Mouse (Mus musculus): Measurements from ENCODE around the gene Fam53b. TPM values are rescaled to one million over a fixed set of nuclear protein-coding genes. Genes with fewer than 3 reads are reported as not detected.
A peak's percentile ranks its signal among the peaks of the same experiment; 100 is the strongest.

The Fam53b gene
- polyA plus RNA-seq, 1 experiment = 26.5 TPM

GRCm38 (mm10) chr7:132814089-132814450 lies 384 bp upstream of the Fam53b start:
- H3K27me3 ChIP-seq (ENCODE audit: control insufficient read depth, insufficient read depth, insufficient read length) = no peaks in the 10 kb centered on the region
- peak overlapping the region; percentile 86 for H3ac ChIP-seq (ENCODE audit: control insufficient read depth, insufficient read length)
- peaks cover 12% of the 10 kb centered on the region for H3K79me2 ChIP-seq (ENCODE audit: control insufficient read depth, insufficient read depth)
- TF ChIP-seq USF1 (IDR thresholded peaks at IDR 0.05; ENCODE audit: low read depth) = no peak
- TF ChIP-seq TCF3 (IDR thresholded peaks at IDR 0.05; ENCODE audit: insufficient read length, low read depth) = no peak
- TF ChIP-seq REST (IDR thresholded peaks at IDR 0.05; ENCODE audit: insufficient read depth, insufficient read length) = no peak
- TF ChIP-seq SRF (IDR thresholded peaks at IDR 0.05; ENCODE audit: control insufficient read depth, insufficient read length, low read depth) = no peak
- TF ChIP-seq POLR2AphosphoS2 (IDR thresholded peaks at IDR 0.05; ENCODE audit: insufficient read length, low read depth) = no peak
- no peak for TF ChIP-seq MYOD1 (IDR thresholded peaks at IDR 0.05; ENCODE audit: control insufficient read depth in 1 of 3, insufficient read length in 2 of 3, low read depth in 2 of 3)
- no peak for TF ChIP-seq E2F4 (IDR thresholded peaks at IDR 0.05; ENCODE audit: insufficient read depth)
- no peak for TF ChIP-seq TCF12 (IDR thresholded peaks at IDR 0.05; ENCODE audit: insufficient read depth, poor library complexity, severe bottlenecking)
- TF ChIP-seq MAX (IDR thresholded peaks at IDR 0.05; ENCODE audit: low read depth) = no peak
- no peak for TF ChIP-seq CEBPB (IDR thresholded peaks at IDR 0.05; ENCODE audit: insufficient read depth, poor library complexity, severe bottlenecking)
- no peak for TF ChIP-seq POLR2A (IDR thresholded peaks at IDR 0.05; ENCODE audit: insufficient read length, low read depth)
- peak overlapping the region; percentile 97 for H3K4me2 ChIP-seq (ENCODE audit: low read depth)
- H3K36me3 ChIP-seq (ENCODE audit: control insufficient read depth, insufficient read depth) = peaks cover 3% of the 10 kb centered on the region
- peak overlapping the region; percentile 56 for H3K4me3 ChIP-seq

GRCm38 (mm10) chr7:132812619-132813415 lies 869 bp downstream of the Fam53b start:
- peak overlapping the region; percentile 97 for H3K4me2 ChIP-seq (ENCODE audit: low read depth)

GRCm38 (mm10) chr7:132811716-132812618 lies 1.7 kb downstream of the Fam53b start:
- Histone ChIP-seq H3K4me2 (ENCODE audit: low read depth) (peak overlapping the region; percentile 97), H3ac (ENCODE audit: control insufficient read depth, insufficient read length) (peak overlapping the region; percentile 86), H3K27me3 (ENCODE audit: control insufficient read depth, insufficient read depth, insufficient read length) (no peaks in the 10 kb centered on the region), H3K36me3 (ENCODE audit: control insufficient read depth, insufficient read depth) (no peaks in the 10 kb centered on the region), H3K4me3 (peak overlapping the region; percentile 56), H3K79me2 (ENCODE audit: control insufficient read depth, insufficient read depth) (peaks cover 21% of the 10 kb centered on the region)
- TF ChIP-seq CEBPB (IDR thresholded peaks at IDR 0.05; ENCODE audit: insufficient read depth, poor library complexity, severe bottlenecking) = no peak
- TF ChIP-seq REST (IDR thresholded peaks at IDR 0.05; ENCODE audit: insufficient read depth, insufficient read length) = no peak
- no peak for TF ChIP-seq TCF3 (IDR thresholded peaks at IDR 0.05; ENCODE audit: insufficient read length, low read depth)
- TF ChIP-seq E2F4 (IDR thresholded peaks at IDR 0.05; ENCODE audit: insufficient read depth) = no peak
- TF ChIP-seq MYOG (IDR thresholded peaks at IDR 0.05; ENCODE audit: control insufficient read depth in 1 of 3, insufficient read depth in 1 of 3, insufficient read length in 2 of 3, low read depth in 2 of 3) = no peak

More at GRCm38 (mm10) chr7:132812619-132813415, 869 bp downstream of the Fam53b start:
- H3K36me3 ChIP-seq (ENCODE audit: control insufficient read depth, insufficient read depth) = no peaks in the 10 kb centered on the region
- no peaks in the 10 kb centered on the region for H3K27me3 ChIP-seq (ENCODE audit: control insufficient read depth, insufficient read depth, insufficient read length)
- H3ac ChIP-seq (ENCODE audit: control insufficient read depth, insufficient read length) = peak overlapping the region; percentile 86
- TF ChIP-seq MYOD1 (IDR thresholded peaks at IDR 0.05; ENCODE audit: control insufficient read depth in 1 of 3, insufficient read length in 2 of 3, low read depth in 2 of 3) (no peak), POLR2AphosphoS2 (IDR thresholded peaks at IDR 0.05; ENCODE audit: insufficient read length, low read depth) (peak; percentile 31), SRF (IDR thresholded peaks at IDR 0.05; ENCODE audit: control insufficient read depth, insufficient read length, low read depth) (no peak), TCF12 (IDR thresholded peaks at IDR 0.05; ENCODE audit: insufficient read depth, poor library complexity, severe bottlenecking) (no peak), POLR2A (IDR thresholded peaks at IDR 0.05; ENCODE audit: insufficient read length, low read depth) (peak; percentile 8), CEBPB (IDR thresholded peaks at IDR 0.05; ENCODE audit: insufficient read depth, poor library complexity, severe bottlenecking) (no peak), MAX (IDR thresholded peaks at IDR 0.05; ENCODE audit: low read depth) (no peak)
- H3K79me2 ChIP-seq (ENCODE audit: control insufficient read depth, insufficient read depth) = peaks cover 16% of the 10 kb centered on the region
- H3K4me3 ChIP-seq = peak overlapping the region; percentile 56

GRCm38 (mm10) chr7:132810879-132811278 lies 2.8 kb downstream of the Fam53b start:
- peak in 2 of 3 experiments; percentile 37 to 74 for TF ChIP-seq MYOG (IDR thresholded peaks at IDR 0.05; ENCODE audit: control insufficient read depth in 1 of 3, insufficient read depth in 1 of 3, insufficient read length in 2 of 3, low read depth in 2 of 3)
- TF ChIP-seq MYOD1 (IDR thresholded peaks at IDR 0.05; ENCODE audit: control insufficient read depth in 1 of 3, insufficient read length in 2 of 3, low read depth in 2 of 3) = peak in 1 of 3 experiments; percentile 63
- TF ChIP-seq REST (IDR thresholded peaks at IDR 0.05; ENCODE audit: insufficient read depth, insufficient read length) = no peak
- Histone ChIP-seq H3K27me3 (ENCODE audit: control insufficient read depth, insufficient read depth, insufficient read length) (no peaks in the 10 kb centered on the region), H3K4me3 (peak overlapping the region; percentile 56), H3K4me2 (ENCODE audit: low read depth) (peak overlapping the region; percentile 97), H3ac (ENCODE audit: control insufficient read depth, insufficient read length) (no peak overlapping the region), H3K36me3 (ENCODE audit: control insufficient read depth, insufficient read depth) (no peaks in the 10 kb centered on the region), H3K79me2 (ENCODE audit: control insufficient read depth, insufficient read depth) (peaks cover 28% of the 10 kb centered on the region)

- H3K36me3 ChIP-seq (ENCODE audit: control insufficient read depth, insufficient read depth) = no peaks in the 10 kb centered on the region
- TF ChIP-seq MYOG (IDR thresholded peaks at IDR 0.05; ENCODE audit: control insufficient read depth in 1 of 3, insufficient read depth in 1 of 3, insufficient read length in 2 of 3, low read depth in 2 of 3) = peak; percentile 64 to 88 (median 70)
- TF ChIP-seq TCF12 (IDR thresholded peaks at IDR 0.05; ENCODE audit: insufficient read depth, poor library complexity, severe bottlenecking) = peak; percentile 37
- TF ChIP-seq MYOD1 (IDR thresholded peaks at IDR 0.05; ENCODE audit: control insufficient read depth in 1 of 3, insufficient read length in 2 of 3, low read depth in 2 of 3) = peak; percentile 4 to 75 (median 68)
- TF ChIP-seq USF1 (IDR thresholded peaks at IDR 0.05; ENCODE audit: low read depth) = no peak
- H3K27me3 ChIP-seq (ENCODE audit: control insufficient read depth, insufficient read depth, insufficient read length) = no peaks in the 10 kb centered on the region
- peak overlapping the region; percentile 64 for H3K4me2 ChIP-seq (ENCODE audit: low read depth)
- H3K79me2 ChIP-seq (ENCODE audit: control insufficient read depth, insufficient read depth) = peaks cover 28% of the 10 kb centered on the region
- H3K4me3 ChIP-seq = no peak overlapping the region
- H3ac ChIP-seq (ENCODE audit: control insufficient read depth, insufficient read length) = no peak overlapping the region
Observed at GRCm38 (mm10) chr7:132810368-132810767, 3.3 kb downstream of the Fam53b start.
